Mouse (Mus musculus) CH12.LX (cell line): ENCODE data around the gene Tmem176b.

Experiments used
- CTCF ChIP-seq, 2 experiments: IDR thresholded peaks in 1 of 2; conservative IDR thresholded peaks in 1 of 2; 2 replicates each; pipeline ENCODE4 v1.5.1; 2011 to 2012; ENCODE audit warnings: low read depth in 2 of 2, low read length in 2 of 2, improper control_type of control experiment in 1 of 2, inconsistent platforms in 1 of 2, mild to moderate bottlenecking in 1 of 2, moderate library complexity in 1 of 2
- EP300 ChIP-seq: IDR thresholded peaks from 2 replicates; pipeline ENCODE4 v1.6.1; 2011; ENCODE audit warnings: low read length, improper control_type of control experiment
- GABPA ChIP-seq: IDR thresholded peaks from 2 replicates; pipeline ENCODE4 v1.6.1; 2012; ENCODE audit warnings: low read depth, low read length, improper control_type of control experiment, inconsistent platforms; ENCODE audit not compliant: insufficient replicate concordance
- KAT2A ChIP-seq: IDR thresholded peaks from 2 replicates; pipeline ENCODE4 v1.6.1; 2012; ENCODE audit warnings: low read length, improper control_type of control experiment, inconsistent platforms; ENCODE audit not compliant: insufficient replicate concordance
- POLR2A ChIP-seq: IDR thresholded peaks from 2 replicates; pipeline ENCODE4 v1.6.1; 2011; ENCODE audit warnings: low read depth, mild to moderate bottlenecking, improper control_type of control experiment, low read length
- RCOR1 ChIP-seq: conservative IDR thresholded peaks from 2 replicates; pipeline ENCODE4 v1.6.1; 2012; ENCODE audit warnings: low read depth, mild to moderate bottlenecking, inconsistent platforms, low read length, improper control_type of control experiment
- TBP ChIP-seq: conservative IDR thresholded peaks from 2 replicates; pipeline ENCODE4 v1.6.1; 2011; ENCODE audit warnings: low read depth, low read length, improper control_type of control experiment

DNA sequence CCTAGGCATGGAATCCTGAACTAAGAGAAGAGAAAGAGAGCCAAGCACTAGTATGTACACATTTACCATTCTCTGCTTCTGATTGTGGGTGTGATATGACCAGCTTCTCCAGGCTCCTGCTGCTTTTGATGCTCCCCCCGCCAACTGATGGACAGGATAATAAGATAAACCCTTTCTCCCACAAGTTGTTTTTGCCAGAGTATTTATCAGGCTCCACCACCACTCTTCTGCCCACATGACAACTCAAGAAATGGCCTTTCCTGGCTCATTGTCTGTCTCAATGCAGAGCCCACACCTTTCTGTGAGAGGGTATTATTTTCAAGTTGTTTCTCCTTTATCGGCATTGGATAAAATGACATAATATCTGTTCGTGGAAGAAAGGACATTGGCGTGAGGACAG is 7.8 kb downstream of the Tmem176b start:
- no peak for TF ChIP-seq CTCF (conservative IDR thresholded peaks at IDR 0.05 in 1 of 2, IDR thresholded peaks at IDR 0.05 in 1 of 2; ENCODE audit: low read depth in 2 of 2, low read length in 2 of 2)
- TF ChIP-seq TBP: no peak
- TF ChIP-seq KAT2A: no peak
- no peak for TF ChIP-seq RCOR1
- no peak for TF ChIP-seq GABPA
- TF ChIP-seq EP300: no peak
- no peak for TF ChIP-seq POLR2A
